Mouse (Mus musculus): ENCODE measurements around the gene Vgll4. TPM values are rescaled to one million over a fixed set of nuclear protein-coding genes. Genes with fewer than 3 reads are reported as not detected.

The Vgll4 gene
- polyA plus RNA-seq, 1 experiment from 2014 or later: 14.7 TPM

GRCm38 (mm10) chr6:114901321-114901824, 68.4 kb downstream of the Vgll4 start:
- TF ChIP-seq CTCF (IDR thresholded peaks at IDR 0.05; ENCODE audit: low read depth) (no peak), EP300 (IDR thresholded peaks at IDR 0.05; ENCODE audit: low read depth) (peak; percentile 63; the same call in 1 of the 2 replicates)
- peak overlapping the region; percentile 50 for H3K9ac ChIP-seq (replicated peaks)
- 19% methylated on average over 12 of the region's 12 CpGs for WGBS (ENCODE audit: insufficient replicate concordance)
- peak; percentile 44 for DNase-seq
- ATAC-seq: peak; percentile 61
- peak overlapping the region; percentile 63 for H3K4me2 ChIP-seq (ENCODE audit: low read depth, low read length)
- H3K27me3 ChIP-seq (ENCODE audit: insufficient read depth, low read length): no peaks in the 10 kb centered on the region
- H3K4me3 ChIP-seq (ENCODE audit: low read depth, low read length): 0 out of 2 replicates have a peak overlapping the region, but pooled peaks have one; percentile 7
- peak overlapping the region; percentile 75 for H3K27ac ChIP-seq (ENCODE audit: low read depth)
- H3K9me3 ChIP-seq (ENCODE audit: low read length): no peaks in the 10 kb centered on the region
- H3K36me3 ChIP-seq (replicated peaks; ENCODE audit: insufficient read depth, low read length): peaks cover 2% of the 10 kb centered on the region; the same call in 1 of the 2 replicates
- H3K4me1 ChIP-seq (ENCODE audit: insufficient read depth): peaks cover 58% of the 10 kb centered on the region

GRCm38 (mm10) chr6:114900194-114900593, 69.6 kb downstream of the Vgll4 start:
- no peak for TF ChIP-seq EP300 (IDR thresholded peaks at IDR 0.05; ENCODE audit: low read depth)
- no peak for TF ChIP-seq CTCF (IDR thresholded peaks at IDR 0.05; ENCODE audit: low read depth)
- Histone ChIP-seq H3K9ac (replicated peaks) (peak overlapping the region; percentile 26), H3K36me3 (replicated peaks; ENCODE audit: insufficient read depth, low read length) (peaks cover 2% of the 10 kb centered on the region; the same call in 1 of the 2 replicates), H3K27ac (ENCODE audit: low read depth) (peak overlapping the region; percentile 6; the same call in 1 of the 2 replicates), H3K4me2 (ENCODE audit: low read depth, low read length) (peak overlapping the region; percentile 26; the same call in 1 of the 2 replicates), H3K9me3 (ENCODE audit: low read length) (no peaks in the 10 kb centered on the region), H3K4me3 (ENCODE audit: low read depth, low read length) (no peak overlapping the region), H3K4me1 (ENCODE audit: insufficient read depth) (peaks cover 52% of the 10 kb centered on the region), H3K27me3 (ENCODE audit: insufficient read depth, low read length) (no peaks in the 10 kb centered on the region)
- DNase-seq (no peak), ATAC-seq (no peak)
- 76% methylated on average over 10 of the region's 10 CpGs for WGBS (ENCODE audit: insufficient replicate concordance)

- 49% methylated on average over 7 of the region's 7 CpGs for WGBS (ENCODE audit: insufficient replicate concordance)
- Histone ChIP-seq H3K27ac (ENCODE audit: low read depth) (no peak overlapping the region), H3K36me3 (replicated peaks; ENCODE audit: insufficient read depth, low read length) (peaks cover 2% of the 10 kb centered on the region; the same call in 1 of the 2 replicates), H3K27me3 (ENCODE audit: insufficient read depth, low read length) (no peaks in the 10 kb centered on the region), H3K4me1 (ENCODE audit: insufficient read depth) (peaks cover 55% of the 10 kb centered on the region), H3K9me3 (ENCODE audit: low read length) (no peaks in the 10 kb centered on the region), H3K4me2 (ENCODE audit: low read depth, low read length) (peak overlapping the region; percentile 26; the same call in 1 of the 2 replicates), H3K4me3 (ENCODE audit: low read depth, low read length) (no peak overlapping the region), H3K9ac (replicated peaks) (peak overlapping the region; percentile 26; the same call in 1 of the 2 replicates)
- DNase-seq (no peak), ATAC-seq (no peak)
- TF ChIP-seq CTCF (IDR thresholded peaks at IDR 0.05; ENCODE audit: low read depth) (no peak), EP300 (IDR thresholded peaks at IDR 0.05; ENCODE audit: low read depth) (no peak)
These were observed 70.1 kb downstream of the Vgll4 start for GRCm38 (mm10) chr6:114899652-114900051.

DNA sequence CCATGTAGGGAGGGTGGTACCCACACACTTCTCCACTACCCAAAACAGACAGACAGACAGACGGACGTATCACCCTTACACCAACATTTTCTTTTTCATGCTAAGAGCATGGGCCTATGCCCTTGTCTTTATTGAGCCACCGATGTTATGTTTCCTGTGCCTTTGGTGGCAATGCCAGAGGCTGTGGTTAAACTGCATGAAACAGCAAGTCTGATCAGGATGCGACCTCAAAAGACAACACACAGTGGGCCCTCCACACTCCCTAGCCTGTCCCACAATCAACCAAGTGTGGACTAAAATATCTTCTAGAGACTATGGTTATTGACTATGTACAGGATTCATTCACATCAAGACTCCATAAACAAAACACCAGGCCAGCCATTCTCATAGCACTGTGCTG, 70.8 kb downstream of the Vgll4 start:
- Histone ChIP-seq H3K9ac (replicated peaks) (no peak overlapping the region; the same call in 1 of the 2 replicates), H3K4me3 (ENCODE audit: low read depth, low read length) (no peak overlapping the region), H3K4me1 (ENCODE audit: insufficient read depth) (peaks cover 57% of the 10 kb centered on the region), H3K36me3 (replicated peaks; ENCODE audit: insufficient read depth, low read length) (peaks cover 2% of the 10 kb centered on the region; the same call in 1 of the 2 replicates), H3K4me2 (ENCODE audit: low read depth, low read length) (no peak overlapping the region), H3K9me3 (ENCODE audit: low read length) (no peaks in the 10 kb centered on the region), H3K27me3 (ENCODE audit: insufficient read depth, low read length) (no peaks in the 10 kb centered on the region), H3K27ac (ENCODE audit: low read depth) (no peak overlapping the region)
- TF ChIP-seq EP300 (IDR thresholded peaks at IDR 0.05; ENCODE audit: low read depth): no peak
- TF ChIP-seq CTCF (IDR thresholded peaks at IDR 0.05; ENCODE audit: low read depth): no peak
- DNase-seq (no peak), ATAC-seq (no peak)
- WGBS (ENCODE audit: insufficient replicate concordance): 56% methylated on average over 4 of the region's 4 CpGs

GRCm38 (mm10) chr6:114896281-114896680, 73.5 kb downstream of the Vgll4 start:
- Histone ChIP-seq H3K4me2 (ENCODE audit: low read depth, low read length) (no peak overlapping the region), H3K36me3 (replicated peaks; ENCODE audit: insufficient read depth, low read length) (peaks cover 2% of the 10 kb centered on the region; the same call in 1 of the 2 replicates), H3K27me3 (ENCODE audit: insufficient read depth, low read length) (no peaks in the 10 kb centered on the region), H3K27ac (ENCODE audit: low read depth) (peak overlapping the region; percentile 18; the same call in 1 of the 2 replicates), H3K4me3 (ENCODE audit: low read depth, low read length) (no peak overlapping the region), H3K4me1 (ENCODE audit: insufficient read depth) (peaks cover 70% of the 10 kb centered on the region), H3K9me3 (ENCODE audit: low read length) (no peaks in the 10 kb centered on the region), H3K9ac (replicated peaks) (no peak overlapping the region)
- no peak for DNase-seq
- 59% methylated on average over 2 of the region's 2 CpGs for WGBS (ENCODE audit: insufficient replicate concordance)
- TF ChIP-seq CTCF (IDR thresholded peaks at IDR 0.05; ENCODE audit: low read depth) (no peak), EP300 (IDR thresholded peaks at IDR 0.05; ENCODE audit: low read depth) (no peak)
- no peak for ATAC-seq

DNA sequence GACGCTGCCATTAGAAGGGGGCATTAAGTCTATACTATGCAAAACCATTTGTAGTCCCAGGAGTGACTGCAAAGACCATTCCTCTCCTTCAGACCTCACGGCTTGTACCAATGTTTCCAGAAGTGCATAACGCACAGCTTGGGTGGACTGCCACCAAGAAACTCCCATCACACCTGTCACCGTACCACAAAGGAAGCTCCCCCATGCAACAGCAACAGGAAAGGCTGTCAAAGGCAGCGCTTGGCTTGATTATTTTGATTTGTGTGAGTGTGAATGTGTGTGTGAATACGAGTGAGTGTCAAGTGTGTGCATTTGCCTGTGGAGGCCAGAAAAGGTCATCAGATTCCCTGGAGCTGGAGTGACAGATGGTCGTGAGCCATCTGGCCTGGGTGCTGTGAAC, 74.6 kb downstream of the Vgll4 start:
- 86% methylated on average over 7 of the region's 7 CpGs for WGBS (ENCODE audit: insufficient replicate concordance)
- H3K4me1 ChIP-seq (ENCODE audit: insufficient read depth): peaks cover 68% of the 10 kb centered on the region
- no peak for ATAC-seq

More for the DNA sequence above, 74.6 kb downstream of the Vgll4 start:
- Histone ChIP-seq H3K27me3 (ENCODE audit: insufficient read depth, low read length) (no peaks in the 10 kb centered on the region), H3K9me3 (ENCODE audit: low read length) (no peaks in the 10 kb centered on the region), H3K9ac (replicated peaks) (no peak overlapping the region), H3K4me2 (ENCODE audit: low read depth, low read length) (no peak overlapping the region), H3K4me3 (ENCODE audit: low read depth, low read length) (no peak overlapping the region), H3K27ac (ENCODE audit: low read depth) (peak overlapping the region; percentile 98; the same call in 1 of the 2 replicates), H3K36me3 (replicated peaks; ENCODE audit: insufficient read depth, low read length) (peaks cover 3% of the 10 kb centered on the region; the same call in 1 of the 2 replicates)
- no peak for TF ChIP-seq EP300 (IDR thresholded peaks at IDR 0.05; ENCODE audit: low read depth)
- TF ChIP-seq CTCF (IDR thresholded peaks at IDR 0.05; ENCODE audit: low read depth): no peak
- no peak for DNase-seq
